Mouse (Mus musculus) adrenal gland, adult (tissue): ENCODE data around the gene Dnah1.

Source experiments
- DNase-seq, 2 experiments: peaks; one replicate each; pipeline ENCODE4 v3.0.0; 2022 to 2023; ENCODE audit warnings: low spot score in 1 of 2; ENCODE audit not compliant: inconsistent age in 2 of 2

Gene Dnah1

GRCm38 (mm10) chr14:31237101-31237882, 86.4 kb downstream of the Dnah1 start:
- DNase-seq, result peak; percentile 45 to 83

DNA sequence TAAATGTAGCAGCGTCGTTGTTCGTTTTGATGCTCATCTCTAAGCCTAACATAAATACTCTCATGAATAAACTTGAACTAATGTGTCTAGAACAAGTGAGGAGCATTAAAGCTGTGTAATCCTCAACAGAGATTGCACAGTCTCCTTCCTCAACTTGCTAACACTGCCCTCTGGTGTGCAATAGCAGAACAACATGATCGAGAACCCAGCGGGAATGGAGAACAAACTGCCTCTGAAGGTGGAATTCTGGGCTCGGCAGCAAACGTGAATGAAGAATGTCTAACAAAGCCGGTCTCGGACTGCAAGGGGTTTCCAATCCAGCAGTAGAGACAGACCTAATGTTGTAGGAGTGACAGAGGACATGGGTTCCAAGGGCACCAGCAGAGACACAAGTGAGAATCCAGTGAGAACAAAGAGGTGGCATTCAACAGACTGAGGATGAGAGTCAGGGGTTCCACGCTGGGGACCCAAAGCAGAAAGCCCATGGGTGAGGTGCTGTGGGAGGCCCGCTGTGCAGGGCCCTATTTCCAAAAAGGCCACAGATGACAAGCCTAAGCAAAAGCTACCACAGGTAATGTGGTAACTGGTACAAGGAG, 89.6 kb downstream of the Dnah1 start:
- peak; percentile 73 to 93 for DNase-seq

DNA sequence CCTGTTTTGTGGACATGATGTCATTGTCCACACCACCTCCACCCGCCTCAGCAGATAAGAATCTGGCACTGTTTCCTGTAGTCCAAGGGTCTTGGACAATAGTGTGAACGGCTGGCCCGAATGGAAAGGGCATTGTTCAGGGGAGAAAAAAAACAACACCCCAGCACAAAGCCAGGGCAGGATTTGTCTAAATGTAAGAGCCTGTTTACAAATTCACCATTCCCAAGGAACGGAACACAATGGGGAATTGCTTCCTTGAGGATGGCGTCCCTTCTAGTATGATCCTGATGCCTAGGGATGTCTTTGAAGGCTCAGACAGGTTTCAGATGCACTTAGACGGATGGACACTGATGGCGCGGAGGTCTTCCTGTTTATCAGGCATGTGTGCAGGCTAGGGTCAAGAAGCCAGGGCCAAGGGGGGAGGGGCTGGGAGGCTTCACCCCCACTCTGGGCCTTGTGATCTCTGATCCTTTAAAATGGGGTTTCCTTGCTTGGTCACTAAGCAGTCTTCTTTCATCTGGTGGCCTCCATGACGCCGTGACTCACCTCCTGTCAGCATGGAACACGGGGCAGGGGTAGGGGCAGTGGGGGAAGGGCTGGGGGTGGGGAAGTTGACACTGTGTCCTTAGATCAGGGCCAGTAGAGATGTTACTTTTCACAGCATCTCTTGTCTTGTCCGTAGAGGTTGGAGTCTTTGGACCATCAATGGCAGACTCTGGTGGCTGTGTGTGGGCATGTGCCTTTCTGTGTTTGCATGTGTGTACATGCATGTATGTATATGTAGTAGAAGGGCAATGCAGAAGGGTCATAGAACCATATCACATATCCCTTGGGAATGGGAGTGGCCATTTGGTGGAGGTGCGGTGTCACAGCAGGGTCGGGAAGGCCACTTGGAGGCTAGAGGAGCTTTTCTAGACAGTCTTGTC, 90.4 kb downstream of the Dnah1 start:
- DNase-seq, result peak; percentile 42 to 71

- DNase-seq, result peak in 1 of 2 experiments; percentile 67
Observed at GRCm38 (mm10) chr14:31232404-31233069, 91.2 kb downstream of the Dnah1 start.

- peak in 1 of 2 experiments; percentile 46 for DNase-seq
Observed at GRCm38 (mm10) chr14:31230442-31230841, 93.3 kb downstream of the Dnah1 start.

- DNase-seq, result peak in 1 of 2 experiments; percentile 58
Observed at GRCm38 (mm10) chr14:31228234-31228633, 95.5 kb downstream of the Dnah1 start.

DNA sequence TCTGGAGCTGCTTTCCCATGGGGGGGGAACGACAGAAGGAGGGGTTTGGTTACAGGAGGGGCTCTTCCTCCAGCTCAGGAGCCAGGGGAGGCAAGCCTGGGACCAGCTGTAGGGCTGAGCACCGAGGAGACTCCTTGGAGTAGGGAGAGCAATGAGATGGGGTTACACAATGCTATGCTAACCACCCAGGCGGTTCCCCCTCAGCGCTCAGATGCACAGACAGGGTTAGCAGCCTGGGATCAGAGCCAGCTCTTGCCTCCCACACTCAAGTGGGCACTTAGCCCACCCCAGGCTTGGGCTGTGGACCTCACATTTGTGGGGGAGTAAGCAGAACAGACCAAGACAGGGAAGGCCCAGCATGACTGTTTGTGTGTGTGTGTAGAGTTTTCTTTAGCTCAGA, 96.7 kb downstream of the Dnah1 start:
- peak in 1 of 2 experiments; percentile 25 for DNase-seq

- DNase-seq, result peak; percentile 62 to 71
Observed at GRCm38 (mm10) chr14:31217666-31218065, 106.0 kb downstream of the Dnah1 start, which contains the start of gene Sema3g. Sema3g (plus strand) TSS chr14:31217860.

GRCm38 (mm10) chr14:31216846-31217245, 106.8 kb downstream of the Dnah1 start, which contains the start of gene Nisch:
Nisch (minus strand) TSS chr14:31216946.
- no peak for DNase-seq

DNA sequence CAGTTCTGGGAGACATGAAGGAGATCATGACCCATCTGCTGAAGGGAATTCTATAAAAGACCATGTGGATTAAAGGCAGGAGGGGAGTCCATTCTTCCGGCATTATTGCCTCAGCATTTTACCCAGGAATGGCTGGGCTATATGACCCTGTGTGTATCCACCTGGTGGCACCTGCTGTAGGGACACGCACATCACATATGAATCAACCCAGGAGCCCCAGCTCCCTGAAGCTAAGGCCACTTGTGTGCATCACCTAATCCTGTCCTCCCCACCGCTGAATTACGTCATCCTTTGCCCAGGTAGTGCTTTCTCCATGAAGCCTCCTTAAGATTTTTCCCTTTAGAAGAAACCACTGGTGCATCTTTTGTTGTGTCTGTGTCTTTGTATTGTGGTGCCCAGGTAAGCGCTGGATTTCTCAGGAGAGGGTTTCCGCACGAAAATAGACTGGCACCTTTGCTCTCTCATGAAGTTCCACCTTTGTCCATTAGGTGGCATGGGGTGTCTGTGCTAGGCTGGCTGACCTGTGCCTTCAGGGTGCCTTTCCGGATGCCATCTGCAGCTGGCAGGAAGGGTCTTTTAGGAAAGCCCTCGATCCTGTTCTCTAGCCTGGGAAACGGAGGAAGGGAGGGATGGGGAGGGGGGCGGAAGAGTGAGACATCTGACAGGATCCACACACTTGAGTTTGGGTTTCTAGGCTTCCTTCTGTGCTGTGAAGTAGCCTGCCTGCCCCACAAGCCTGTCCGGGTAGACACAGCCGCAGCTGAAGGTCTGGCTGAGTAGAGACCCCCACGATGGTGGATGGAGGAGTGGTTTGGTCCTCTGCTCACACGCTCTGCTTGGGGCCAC, 108.3 kb downstream of the Dnah1 start:
- DNase-seq, result peak; percentile 62 to 90

- DNase-seq, result no peak
Observed at GRCm38 (mm10) chr14:31214684-31215083, 109.0 kb downstream of the Dnah1 start.

- no peak for DNase-seq
Observed at GRCm38 (mm10) chr14:31213868-31214267, 109.8 kb downstream of the Dnah1 start.

- DNase-seq, result no peak
Observed at GRCm38 (mm10) chr14:31212499-31212898, 111.2 kb downstream of the Dnah1 start.

GRCm38 (mm10) chr14:31211854-31212253, 111.8 kb downstream of the Dnah1 start:
- no peak for DNase-seq
